Mouse (Mus musculus) kidney, postnatal 4 days (tissue): ENCODE measurements around the gene Fbxl20.
"Not testable (repeated sequence)": the region's sequence is repeated elsewhere in the genome, so short reads cannot be mapped to it uniquely, and the experiment has no call there.

Experiments used
- DNase-seq, 2 experiments: peaks; one replicate each; pipeline ENCODE4 v3.0.0; 2021; ENCODE audit warnings: mixed read lengths in 2 of 2

Gene Fbxl20

GRCm38 (mm10) chr11:98149786-98150624, at the start of gene Fbxl20:
Gene Fbxl20, minus strand, starts transcription at chr11:98150403.
- peak; percentile 95 to 97 for DNase-seq

GRCm38 (mm10) chr11:98192901-98193805, 43.0 kb upstream of the Fbxl20 start, which contains the start of gene Med1:
Gene Med1, minus strand, starts transcription at chr11:98193293.
- peak; percentile 91 to 95 for DNase-seq

- DNase-seq: no peak
Observed at GRCm38 (mm10) chr11:98190820-98191219, 40.6 kb upstream of the Fbxl20 start.

- DNase-seq: no peak
Observed at GRCm38 (mm10) chr11:98187640-98188395, 37.6 kb upstream of the Fbxl20 start.

- not testable (repeated sequence) for DNase-seq
Observed at GRCm38 (mm10) chr11:98182149-98182548, 31.9 kb upstream of the Fbxl20 start.

GRCm38 (mm10) chr11:98168400-98168799, 18.2 kb upstream of the Fbxl20 start:
- no peak for DNase-seq

GRCm38 (mm10) chr11:98155094-98155493, 4.9 kb upstream of the Fbxl20 start:
- DNase-seq: no peak

GRCm38 (mm10) chr11:98150625-98151156, 488 bp upstream of the Fbxl20 start:
- no peak for DNase-seq

- DNase-seq: peak; percentile 96 to 97
Observed at GRCm38 (mm10) chr11:98149304-98149750, 876 bp downstream of the Fbxl20 start.

GRCm38 (mm10) chr11:98148551-98149301, 1.5 kb downstream of the Fbxl20 start:
- peak; percentile 46 to 66 for DNase-seq

- DNase-seq: no peak
Observed at GRCm38 (mm10) chr11:98145856-98146255, 4.3 kb downstream of the Fbxl20 start.

- DNase-seq: no peak
Observed at GRCm38 (mm10) chr11:98142545-98142944, 7.7 kb downstream of the Fbxl20 start.

GRCm38 (mm10) chr11:98138894-98139293, 11.3 kb downstream of the Fbxl20 start:
- no peak for DNase-seq

GRCm38 (mm10) chr11:98137836-98138235, 12.4 kb downstream of the Fbxl20 start:
- no peak for DNase-seq

GRCm38 (mm10) chr11:98134951-98135350, 15.3 kb downstream of the Fbxl20 start:
- no peak for DNase-seq

GRCm38 (mm10) chr11:98123424-98123823, 26.8 kb downstream of the Fbxl20 start:
- no peak for DNase-seq

GRCm38 (mm10) chr11:98114363-98114762, 35.8 kb downstream of the Fbxl20 start:
- no peak for DNase-seq

- DNase-seq: no peak
Observed at GRCm38 (mm10) chr11:98113504-98113903, 36.7 kb downstream of the Fbxl20 start.

- no peak for DNase-seq
Observed at GRCm38 (mm10) chr11:98109706-98110105, 40.5 kb downstream of the Fbxl20 start.

- DNase-seq: no peak
Observed at GRCm38 (mm10) chr11:98101332-98101731, 48.9 kb downstream of the Fbxl20 start.

GRCm38 (mm10) chr11:98090583-98090982, 59.6 kb downstream of the Fbxl20 start:
- no peak for DNase-seq

GRCm38 (mm10) chr11:98088224-98088623, 62.0 kb downstream of the Fbxl20 start:
- DNase-seq: peak; percentile 60 to 73
